Mouse (Mus musculus) liver, adult 2 months (tissue): Measurements from ENCODE around the gene Stk10.

ENCODE experiments used
- CTCF ChIP-seq: fragments of 200-500 bp; IDR thresholded peaks from 2 replicates; pipeline ENCODE4 v1.5.1; 2011; ENCODE audit warnings: low read depth, low read length, control low read depth
- POLR2A ChIP-seq: fragments of 200-500 bp; IDR thresholded peaks from 2 replicates; pipeline ENCODE4 v1.6.1; 2011; ENCODE audit warnings: low read length, control low read depth; ENCODE audit not compliant: insufficient read depth; ENCODE audit errors: extremely low read depth

- TF ChIP-seq CTCF (no peak), POLR2A (no peak)
Measured at GRCm38 (mm10) chr11:32647265-32647664, 114.2 kb downstream of the Stk10 start.
